Mouse (Mus musculus) adipose tissue, adult 10 weeks (tissue): ENCODE data around the gene Dclre1a. TPM values are rescaled to one million over a fixed set of nuclear protein-coding genes. Genes with fewer than 3 reads are reported as not detected.

Experiments
- polyA plus RNA-seq: library from polyadenylated mRNA; stranded (reverse); fragments of 350-450 nt; fragmentation: Illumina TruSeq; extraction: RNeasy Lipid Tissue Mini Kit (QIAGEN cat#74804); gene quantifications from one replicate; pipeline ENCODE4 v1.2.3, GENCODE M21; 2014; ENCODE audit warnings: low read depth, low replicate concordance

The Dclre1a gene
- polyA plus RNA-seq = 10.9 TPM

DNA sequence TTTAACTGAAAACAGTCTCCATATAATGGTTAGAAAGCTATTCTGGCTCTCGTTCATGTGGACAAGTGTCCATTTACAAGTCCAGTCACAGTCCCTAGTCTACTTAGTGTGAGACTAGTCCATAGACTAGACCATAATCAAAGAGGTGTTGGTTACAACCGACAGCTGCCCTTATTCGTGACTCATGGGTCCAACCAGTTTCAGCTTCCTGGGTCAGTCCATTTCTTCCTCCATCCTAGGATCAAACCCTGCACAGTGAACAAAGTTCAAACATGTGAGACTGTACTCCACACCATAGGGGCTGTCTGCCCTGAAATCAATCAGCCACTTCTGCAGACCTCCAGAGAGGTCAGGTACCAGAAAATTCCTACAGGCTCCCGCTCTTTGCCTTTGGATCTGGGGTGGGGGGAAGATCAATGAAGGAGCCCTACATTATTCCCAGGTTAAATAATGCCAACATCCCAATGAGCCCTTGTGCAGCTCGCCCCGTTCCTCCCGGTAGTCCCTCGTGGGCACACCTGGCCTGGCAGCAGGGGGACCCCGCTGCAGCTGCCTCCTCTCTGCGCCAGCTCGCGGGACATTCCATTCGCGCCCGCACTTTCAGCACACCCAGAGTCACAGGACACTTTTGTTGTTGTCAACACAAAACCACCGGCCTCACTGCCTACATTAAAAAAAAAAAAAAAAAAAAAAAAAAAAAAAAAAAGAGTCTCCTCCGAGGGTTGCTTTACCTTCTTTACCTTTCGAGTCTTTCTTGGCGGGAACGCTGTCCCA lies at the start of gene Dclre1a:
TSS of gene Dclre1a (minus strand) at position 767 of the 774 bp plus-strand sequence.

DNA sequence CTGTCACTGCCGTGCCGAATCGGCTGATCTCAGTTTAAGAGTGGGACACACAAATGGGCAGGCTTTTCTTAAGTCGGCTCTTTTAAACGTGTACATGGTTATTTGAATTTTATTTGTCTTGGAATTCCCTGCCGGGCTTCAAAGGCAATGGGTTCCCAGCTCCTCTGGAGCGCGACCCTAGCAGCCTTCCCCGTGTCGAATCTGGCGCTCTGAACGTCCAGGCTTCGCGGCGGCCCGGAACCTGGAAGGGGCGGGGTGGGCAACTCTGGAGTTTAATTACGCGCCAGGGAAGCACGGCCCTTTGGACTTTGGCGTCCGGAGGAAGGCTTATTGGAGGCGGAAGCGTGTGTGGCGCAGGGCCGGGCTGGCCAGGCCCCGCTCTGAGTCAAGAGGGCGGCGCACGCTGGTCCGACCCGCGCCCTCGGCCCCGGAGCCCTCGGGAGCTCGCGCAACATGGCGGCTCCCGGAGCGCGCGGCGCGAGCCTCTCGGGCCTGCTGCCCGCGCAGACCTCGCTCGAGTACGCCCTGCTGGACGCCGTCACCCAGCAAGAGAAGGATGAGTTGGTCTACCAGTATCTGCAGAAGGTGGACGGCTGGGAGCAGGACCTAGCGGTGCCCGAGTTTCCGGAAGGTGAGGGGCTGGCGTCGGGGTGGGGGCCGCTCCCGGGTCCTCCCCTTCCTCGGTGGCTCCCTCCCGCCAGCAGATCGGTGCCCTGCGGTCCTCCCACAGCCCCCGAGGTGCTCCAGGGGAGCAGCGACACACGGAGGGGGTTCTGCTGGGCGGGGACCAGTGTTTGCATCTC lies 409 bp upstream of the Dclre1a start, which contains the start of gene Nhlrc2:
TSS of gene Nhlrc2 (plus strand) at position 32 of the 803 bp plus-strand sequence.

Other genes with a start within 250 kb of the Dclre1a start
- gene Nrap, start 158.2 kb downstream of the Dclre1a start, polyA plus RNA-seq = 1.1 TPM
- gene Casp7, start 151.1 kb downstream of the Dclre1a start, polyA plus RNA-seq = 18.1 TPM
- 10.5 TPM for gene Plekhs1, start 86.6 kb downstream of the Dclre1a start, polyA plus RNA-seq
- gene Nhlrc2, start within 50 bp of the Dclre1a start, polyA plus RNA-seq = 10.7 TPM
- gene Adrb1, start 174.0 kb upstream of the Dclre1a start, polyA plus RNA-seq = 1.2 TPM